Mouse (Mus musculus): Measurements from ENCODE around the gene Ube2q1.
"Not testable (repeated sequence)": the region's sequence is repeated elsewhere in the genome, so short reads cannot be mapped to it uniquely, and the experiment has no call there.

Gene Ube2q1

DNA sequence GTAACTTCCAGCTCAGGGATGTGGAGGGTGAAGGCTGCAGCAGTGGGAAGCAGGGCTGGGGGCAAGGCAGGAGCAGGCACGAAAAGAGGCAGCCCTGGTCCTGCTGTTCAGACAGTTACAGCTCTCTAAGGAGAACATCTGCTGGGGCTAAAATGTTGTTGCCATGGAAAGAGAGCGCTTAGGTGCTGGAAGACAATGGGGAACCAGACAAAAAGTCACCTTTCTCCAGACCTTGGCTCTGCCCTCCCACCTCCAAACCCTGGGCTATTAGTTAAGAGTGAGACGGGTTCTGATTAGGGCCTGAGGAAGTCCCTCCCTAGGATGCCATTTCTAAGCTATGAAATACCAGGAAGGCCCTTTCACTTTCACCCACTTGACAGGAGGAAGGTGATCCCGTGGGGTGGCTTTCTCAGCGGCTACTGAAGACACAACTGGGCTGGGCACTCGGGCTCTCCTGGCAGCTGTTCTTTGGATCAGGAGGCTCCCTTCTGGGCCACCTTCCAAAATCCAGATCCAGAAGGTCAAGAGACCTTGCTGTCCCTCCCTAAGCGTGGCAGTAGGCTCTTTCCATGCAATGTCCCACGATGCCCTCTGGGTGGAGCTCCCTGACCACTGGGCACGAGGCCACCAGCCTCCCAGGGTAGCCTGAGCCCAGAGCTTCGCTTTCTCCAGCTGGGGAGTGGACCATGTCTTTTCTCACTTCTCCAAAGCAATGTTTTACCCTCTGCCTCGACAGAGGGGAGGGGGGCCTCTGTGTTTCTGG, 11.8 kb downstream of the Ube2q1 start:
- intact Hi-C loops (cut with DNase I), result loop anchor here (5.0 kb wide), 1 partner anchor 72 kb away; no protein-coding TSS in a partner anchor

DNA sequence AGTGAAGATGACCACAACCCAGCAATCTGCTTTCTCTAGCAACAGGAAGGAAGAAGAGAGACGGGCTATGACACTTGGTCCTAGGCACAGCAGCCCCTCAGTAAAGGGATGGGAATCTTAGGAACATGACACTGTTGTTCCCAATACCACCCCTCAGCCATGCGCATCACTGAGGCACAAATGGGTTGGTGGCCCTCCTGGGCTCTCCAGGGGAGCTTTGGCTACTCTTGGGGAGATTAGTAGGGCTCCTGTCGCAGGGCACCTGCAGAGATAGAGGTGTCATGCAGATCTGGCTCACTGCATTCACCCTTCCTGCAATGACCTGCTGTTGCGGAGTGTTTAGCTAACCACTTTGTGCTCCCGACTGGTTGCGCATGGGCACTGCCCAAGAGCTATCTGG, 12.9 kb downstream of the Ube2q1 start:
- intact Hi-C loops (cut with DNase I), result loop anchor here (5.0 kb wide), 1 partner anchor 71 kb away; no protein-coding TSS in a partner anchor

GRCm38 (mm10) chr3:89788680-89789352, 15.4 kb downstream of the Ube2q1 start:
- intact Hi-C loops (cut with DNase I), result loop anchor here (5.0 kb wide), 1 partner anchor 68 kb away; no protein-coding TSS in a partner anchor

DNA sequence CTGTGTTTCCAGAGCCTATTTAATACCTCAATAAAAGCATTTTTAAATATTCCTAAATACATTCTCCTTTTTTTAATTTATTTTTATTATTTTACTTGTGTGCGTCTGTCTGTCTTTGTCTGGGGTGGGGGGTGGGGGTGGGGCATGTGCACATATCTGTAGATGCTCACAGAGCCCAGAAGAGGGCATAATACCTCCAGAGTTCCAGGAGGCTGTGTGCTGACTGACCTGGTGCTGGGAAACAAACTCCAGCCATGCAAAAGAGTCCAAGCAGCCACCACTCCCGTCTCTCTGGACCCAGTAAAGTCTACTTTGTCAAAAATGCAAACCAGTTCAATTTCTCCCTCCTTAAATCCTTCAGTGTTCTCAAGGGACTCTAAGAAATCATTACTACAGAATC, 21.2 kb downstream of the Ube2q1 start:
- intact Hi-C loops (cut with DNase I), result no loop called here

DNA sequence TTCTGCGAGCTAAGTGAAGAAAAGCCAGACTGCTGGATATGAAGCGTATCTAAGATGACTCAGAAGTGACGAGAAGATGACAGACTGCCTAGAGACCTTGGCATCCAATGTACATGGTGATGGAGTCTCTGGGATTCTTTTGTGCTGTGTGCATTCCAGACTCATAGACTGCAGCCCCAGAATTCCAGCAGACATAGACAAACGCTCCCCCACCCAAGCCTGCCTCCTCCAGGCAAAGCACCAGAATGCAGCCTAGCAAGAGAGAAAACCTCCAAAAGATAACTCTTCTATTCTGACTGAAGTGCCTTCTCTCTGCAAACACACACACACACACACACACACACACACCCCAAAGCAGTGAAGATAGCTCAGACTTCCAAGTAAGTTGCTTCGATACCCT, 22.3 kb downstream of the Ube2q1 start:
- intact Hi-C loops (cut with DNase I), result no loop called here

DNA sequence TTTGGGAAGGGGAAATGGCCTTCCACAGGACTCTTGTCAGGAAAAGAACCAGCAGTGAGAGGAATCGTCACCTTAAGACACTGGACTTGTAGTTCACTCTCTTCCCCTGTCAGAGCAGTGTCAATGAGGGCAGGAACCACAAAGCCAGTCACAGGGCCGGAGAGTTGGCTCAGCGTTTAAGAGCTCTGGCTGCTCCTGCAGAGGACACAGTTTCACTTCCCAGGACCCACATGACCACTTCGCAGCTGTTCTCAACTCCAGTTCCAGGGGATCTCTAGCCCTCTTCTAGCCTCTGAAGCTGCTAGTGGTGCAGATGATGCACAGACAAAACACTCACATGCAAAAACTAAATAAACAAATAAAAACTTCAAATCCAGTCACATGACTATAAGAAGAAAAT, 22.9 kb downstream of the Ube2q1 start:
- intact Hi-C loops (cut with DNase I), result no loop called here

DNA sequence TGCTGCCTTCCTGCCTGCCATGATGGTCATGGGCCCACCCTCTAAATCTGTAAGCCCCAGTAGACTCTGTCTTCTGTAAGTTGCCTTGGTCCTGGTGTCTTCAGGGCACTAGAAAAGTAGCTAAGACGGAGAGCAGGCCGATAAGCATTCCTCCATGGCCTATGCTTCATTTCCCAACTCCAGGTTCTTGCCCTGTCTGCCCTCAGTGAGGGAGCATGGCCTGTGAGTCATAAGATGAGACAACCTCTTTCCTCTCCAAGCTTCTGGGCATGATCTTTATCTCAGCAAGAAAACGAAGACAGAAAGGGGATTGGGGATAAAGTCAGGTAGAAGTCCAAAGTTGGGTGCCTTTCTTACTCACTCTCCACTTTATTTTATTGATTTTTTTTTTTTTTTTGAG, 25.1 kb downstream of the Ube2q1 start:
- intact Hi-C loops (cut with DNase I), result no loop called here

GRCm38 (mm10) chr3:89799476-89799875, 26.1 kb downstream of the Ube2q1 start:
- intact Hi-C loops (cut with DNase I), result no loop called here

- intact Hi-C loops (cut with DNase I), result not testable (repeated sequence)
These were observed 26.7 kb downstream of the Ube2q1 start for GRCm38 (mm10) chr3:89800078-89800477.

- intact Hi-C loops (cut with DNase I), result no loop called here
These were observed 27.5 kb downstream of the Ube2q1 start for GRCm38 (mm10) chr3:89800774-89801506.

- intact Hi-C loops (cut with DNase I), result no loop called here
These were observed 28.1 kb downstream of the Ube2q1 start for GRCm38 (mm10) chr3:89801507-89801847.

DNA sequence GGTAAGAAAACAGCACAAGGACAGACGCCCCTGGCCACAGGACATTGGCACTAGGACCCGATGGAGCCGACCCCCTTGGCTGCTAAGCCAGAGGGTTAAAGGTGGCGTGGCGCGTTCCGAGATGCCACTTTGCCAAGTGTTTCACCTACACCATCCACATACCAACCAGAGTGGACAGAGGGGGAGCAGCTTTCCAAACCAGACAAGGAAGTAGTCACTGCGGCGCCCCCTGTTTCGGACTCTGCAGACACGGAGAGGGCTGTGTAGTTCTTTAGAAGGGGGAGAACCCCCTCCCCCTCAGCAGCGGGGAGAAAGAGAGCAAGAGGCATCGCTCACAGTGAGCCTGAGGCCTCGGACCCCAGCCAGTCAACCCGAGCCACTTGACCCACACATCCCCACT, 29.5 kb downstream of the Ube2q1 start:
- intact Hi-C loops (cut with DNase I), result no loop called here

DNA sequence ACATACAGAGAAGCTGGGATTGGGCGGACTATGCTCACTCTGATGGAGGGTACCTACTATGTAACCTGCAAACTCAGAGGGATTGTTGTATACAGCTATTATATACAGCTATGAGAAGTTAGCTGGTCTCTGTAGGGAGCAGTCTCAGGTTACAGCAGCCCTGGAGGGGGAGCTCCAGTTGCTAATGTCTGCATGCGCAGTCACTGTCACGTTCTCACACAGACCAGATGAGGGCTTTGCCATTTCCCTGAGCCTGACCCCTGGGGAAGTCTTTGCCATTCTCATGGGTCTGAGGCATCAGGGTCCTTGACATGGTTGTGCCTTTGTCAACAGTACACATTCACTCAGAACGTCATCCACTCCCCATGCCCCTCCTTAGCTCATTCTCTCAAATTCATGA, 31.8 kb downstream of the Ube2q1 start:
- intact Hi-C loops (cut with DNase I), result no loop called here

DNA sequence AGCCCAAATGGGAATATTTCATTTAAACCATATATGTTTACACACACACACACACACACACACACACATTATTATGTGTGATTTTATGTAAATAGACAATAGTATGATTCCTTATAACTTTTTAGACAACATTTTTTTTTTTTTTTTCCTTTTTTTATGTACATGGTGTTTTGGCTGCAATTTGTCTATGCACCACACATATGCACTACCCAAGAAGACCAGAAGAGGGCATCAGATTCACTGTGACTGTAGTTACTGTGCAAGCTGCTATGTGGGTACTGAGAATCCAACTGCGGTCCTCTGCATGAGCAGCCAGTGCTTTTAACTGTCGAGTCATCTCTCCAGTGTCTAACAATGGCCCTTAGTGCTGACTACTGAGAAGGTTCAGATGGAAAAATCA, 33.3 kb downstream of the Ube2q1 start:
- intact Hi-C loops (cut with DNase I), result no loop called here

DNA sequence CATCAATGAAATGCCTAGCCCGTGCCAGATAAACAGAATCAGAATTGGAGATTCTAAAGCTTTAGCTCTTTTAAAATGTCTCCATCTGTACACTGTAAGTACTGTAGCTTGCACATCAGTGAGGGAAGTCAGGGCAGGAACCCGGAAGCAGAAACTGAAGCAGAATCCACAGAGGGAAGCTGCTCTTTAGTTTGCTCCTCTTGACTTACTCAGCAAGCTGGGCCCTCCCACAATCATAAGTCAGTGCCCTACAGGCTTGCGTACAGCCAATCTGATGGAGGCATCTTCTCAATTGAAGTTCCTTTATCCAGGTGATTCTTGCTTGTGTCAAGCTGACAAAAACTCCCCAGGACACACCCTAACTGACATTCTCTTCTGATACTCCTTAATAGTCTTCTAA, 33.8 kb downstream of the Ube2q1 start:
- intact Hi-C loops (cut with DNase I), result no loop called here

GRCm38 (mm10) chr3:89807881-89808280, 34.5 kb downstream of the Ube2q1 start:
- intact Hi-C loops (cut with DNase I), result no loop called here

GRCm38 (mm10) chr3:89808638-89809037, 35.2 kb downstream of the Ube2q1 start:
- intact Hi-C loops (cut with DNase I), result no loop called here

DNA sequence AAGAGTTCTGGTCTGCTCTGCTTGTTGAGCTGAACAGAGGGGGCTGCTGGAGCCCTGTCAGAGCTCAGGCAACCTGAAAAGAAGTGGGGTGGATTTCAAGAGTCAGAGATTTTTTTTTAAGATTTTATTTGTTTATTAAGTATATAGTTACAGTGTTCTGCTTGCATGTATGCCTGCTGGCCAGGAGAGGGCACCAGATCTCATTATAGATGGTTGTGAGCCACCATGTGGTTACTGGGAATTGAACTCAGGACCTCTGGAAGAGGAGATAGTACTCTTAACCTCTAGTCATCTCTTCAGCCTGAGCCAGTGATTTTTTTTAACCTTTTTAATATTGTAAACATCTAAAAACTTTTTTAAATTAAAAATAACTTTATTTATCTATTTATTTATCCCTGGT, 37.4 kb downstream of the Ube2q1 start:
- intact Hi-C loops (cut with DNase I), result no loop called here

DNA sequence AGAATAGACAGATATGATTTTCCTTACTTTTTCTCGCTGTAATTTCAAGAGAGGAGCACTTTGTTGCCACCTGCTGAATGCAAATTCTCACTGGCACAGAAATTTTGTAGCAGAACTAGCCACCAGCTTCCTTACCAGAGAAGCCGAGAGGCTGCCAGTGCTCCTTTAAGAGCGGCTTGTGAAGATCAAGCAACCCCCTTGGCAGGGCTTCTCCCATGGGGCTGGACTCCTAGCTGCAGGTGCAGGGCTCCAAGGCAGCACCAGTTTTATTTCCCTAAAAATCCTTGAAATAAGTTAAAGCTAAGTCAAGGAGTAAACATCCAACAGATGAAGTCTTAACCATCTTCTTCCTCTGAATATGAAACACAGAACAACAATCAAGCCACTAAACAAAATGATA, 38.8 kb downstream of the Ube2q1 start:
- intact Hi-C loops (cut with DNase I), result no loop called here

DNA sequence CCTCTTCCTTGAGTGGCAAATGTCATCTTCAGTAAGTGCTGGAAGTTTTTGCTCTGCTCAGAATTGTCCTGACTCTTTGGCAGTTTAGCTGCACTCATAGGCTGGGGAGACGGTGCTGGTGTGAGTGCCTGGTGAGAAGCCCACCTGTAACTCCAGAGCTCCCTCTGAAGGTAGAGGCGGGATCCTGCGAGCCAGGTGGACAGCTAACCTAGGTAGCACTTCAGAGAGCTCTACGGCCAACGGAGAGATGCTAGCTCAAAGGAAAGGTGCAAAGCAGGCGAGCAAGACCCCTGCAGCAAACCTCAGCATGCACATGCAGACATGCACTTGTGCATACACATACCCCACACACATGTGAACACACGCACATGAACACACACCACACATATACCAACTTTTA, 40.6 kb downstream of the Ube2q1 start:
- intact Hi-C loops (cut with DNase I), result no loop called here

DNA sequence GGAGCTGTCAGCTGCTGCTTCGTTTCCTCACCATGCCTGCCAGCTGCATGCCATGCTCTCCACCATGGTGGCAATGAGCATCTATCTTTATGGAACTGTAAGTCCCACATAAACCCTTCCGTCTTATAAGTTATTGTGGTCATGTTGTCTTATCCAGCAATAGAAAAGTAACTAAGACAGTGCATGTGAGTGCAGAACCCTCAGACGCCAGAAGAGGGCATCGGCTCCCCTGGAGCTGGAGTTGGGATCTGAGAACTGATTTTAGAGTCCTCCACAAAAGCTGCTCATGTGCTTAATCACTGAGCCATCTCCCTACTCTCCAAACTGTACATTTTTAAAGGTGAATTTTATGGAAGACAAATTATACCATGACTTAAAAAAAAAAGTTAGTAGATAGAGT, 43.6 kb downstream of the Ube2q1 start:
- intact Hi-C loops (cut with DNase I), result loop anchor here (2.0 kb wide), 1 partner anchor 40 kb away; no protein-coding TSS in a partner anchor

DNA sequence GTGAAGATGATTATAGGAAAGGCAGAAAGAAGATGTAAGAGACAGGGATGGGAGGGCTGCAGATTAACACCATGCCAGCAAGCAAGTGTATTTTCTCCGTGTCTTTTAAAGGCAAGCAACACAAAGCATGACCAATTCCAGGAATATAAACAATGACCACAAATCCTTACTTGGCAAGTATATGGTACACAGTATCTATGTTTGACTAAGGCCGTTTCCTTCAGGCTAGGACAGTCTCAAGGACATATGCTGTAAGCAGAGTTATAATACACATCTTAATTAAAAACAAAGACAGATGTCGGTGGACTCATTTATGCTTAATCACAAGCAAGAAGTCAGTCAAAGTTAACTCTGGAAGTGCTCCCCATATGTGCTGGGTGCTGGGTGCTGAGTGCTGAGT, 45.2 kb downstream of the Ube2q1 start:
- intact Hi-C loops (cut with DNase I), result no loop called here

Data from adrenal gland (tissue).